Mouse (Mus musculus): ENCODE results near the gene Axin2. TPM values are rescaled to one million over a fixed set of nuclear protein-coding genes. Genes with fewer than 3 reads are reported as not detected.

Axin2 gene
- polyA plus RNA-seq, 1 experiment from 2014 or later: 2.4 TPM

- ATAC-seq (ENCODE audit: insufficient number of reproducible peaks, low FRiP score): peak; percentile 29; the same call in 1 of the 2 replicates
- Histone ChIP-seq H3K4me3 (no peak overlapping the region), H3K9ac (no peak overlapping the region), H3K27ac (ENCODE audit: poor library complexity, severe bottlenecking) (no peak overlapping the region; the same call in 1 of the 2 replicates), H3K4me1 (replicated peaks) (0 out of 2 replicates have a peak, but pooled peaks cover 5% of the 10 kb centered on the region), H3K4me2 (no peak overlapping the region), H3K36me3 (no peaks in the 10 kb centered on the region), H3K27me3 (replicated peaks) (peaks cover 17% of the 10 kb centered on the region), H3K9me3 (replicated peaks) (no peaks in the 10 kb centered on the region)
- WGBS: 52% methylated on average over 12 of the region's 12 CpGs
Measured at GRCm38 (mm10) chr11:108980530-108980929, 60.4 kb downstream of the Axin2 start.

GRCm38 (mm10) chr11:108981012-108981411 lies 60.9 kb downstream of the Axin2 start:
- Histone ChIP-seq H3K9me3 (replicated peaks) (no peaks in the 10 kb centered on the region), H3K4me3 (no peak overlapping the region), H3K4me2 (no peak overlapping the region), H3K4me1 (replicated peaks) (0 out of 2 replicates have a peak, but pooled peaks cover 5% of the 10 kb centered on the region), H3K27ac (ENCODE audit: poor library complexity, severe bottlenecking) (no peak overlapping the region; the same call in 1 of the 2 replicates), H3K36me3 (no peaks in the 10 kb centered on the region), H3K9ac (no peak overlapping the region), H3K27me3 (replicated peaks) (0 out of 2 replicates have a peak, but pooled peaks cover 13% of the 10 kb centered on the region)
- ATAC-seq (ENCODE audit: insufficient number of reproducible peaks, low FRiP score): no peak
- 77% methylated on average over 8 of the region's 8 CpGs for WGBS

- no peaks in the 10 kb centered on the region for H3K9me3 ChIP-seq (replicated peaks)
- 0 out of 2 replicates have a peak, but pooled peaks cover 14% of the 10 kb centered on the region for H3K27me3 ChIP-seq (replicated peaks)
- no peak overlapping the region for H3K9ac ChIP-seq
- no peak for ATAC-seq (ENCODE audit: insufficient number of reproducible peaks, low FRiP score)
- no peak overlapping the region for H3K4me2 ChIP-seq
- no peak overlapping the region for H3K27ac ChIP-seq (ENCODE audit: poor library complexity, severe bottlenecking)
- no peaks in the 10 kb centered on the region for H3K36me3 ChIP-seq
- 0 out of 2 replicates have a peak, but pooled peaks cover 5% of the 10 kb centered on the region for H3K4me1 ChIP-seq (replicated peaks)
- H3K4me3 ChIP-seq: no peak overlapping the region
- WGBS: 82% methylated on average over 7 of the region's 7 CpGs
Measured at GRCm38 (mm10) chr11:108983409-108984064, 63.4 kb downstream of the Axin2 start.

GRCm38 (mm10) chr11:108984711-108985419 lies 64.7 kb downstream of the Axin2 start:
- Histone ChIP-seq H3K4me2 (no peak overlapping the region), H3K4me3 (no peak overlapping the region), H3K27me3 (replicated peaks) (0 out of 2 replicates have a peak, but pooled peaks cover 14% of the 10 kb centered on the region), H3K27ac (ENCODE audit: poor library complexity, severe bottlenecking) (0 out of 2 replicates have a peak overlapping the region, but pooled peaks have one; percentile 1), H3K36me3 (no peaks in the 10 kb centered on the region), H3K9me3 (replicated peaks) (no peaks in the 10 kb centered on the region), H3K4me1 (replicated peaks) (peaks cover 11% of the 10 kb centered on the region), H3K9ac (no peak overlapping the region)
- no peak for ATAC-seq (ENCODE audit: insufficient number of reproducible peaks, low FRiP score)
- WGBS: 59% methylated on average over 5 of the region's 5 CpGs

- Histone ChIP-seq H3K27ac (ENCODE audit: poor library complexity, severe bottlenecking) (no peak overlapping the region), H3K4me3 (no peak overlapping the region), H3K27me3 (replicated peaks) (0 out of 2 replicates have a peak, but pooled peaks cover 14% of the 10 kb centered on the region), H3K9me3 (replicated peaks) (no peaks in the 10 kb centered on the region), H3K4me1 (replicated peaks) (peaks cover 17% of the 10 kb centered on the region), H3K4me2 (no peak overlapping the region), H3K9ac (no peak overlapping the region), H3K36me3 (no peaks in the 10 kb centered on the region)
- 72% methylated on average over 7 of the region's 7 CpGs for WGBS
- ATAC-seq (ENCODE audit: insufficient number of reproducible peaks, low FRiP score): no peak
Measured at GRCm38 (mm10) chr11:108985836-108986235, 65.7 kb downstream of the Axin2 start.

GRCm38 (mm10) chr11:108987226-108987625 lies 67.1 kb downstream of the Axin2 start:
- ATAC-seq (ENCODE audit: insufficient number of reproducible peaks, low FRiP score): no peak
- H3K9me3 ChIP-seq (replicated peaks): no peaks in the 10 kb centered on the region

GRCm38 (mm10) chr11:108987705-108988104 lies 67.6 kb downstream of the Axin2 start:
- Histone ChIP-seq H3K27me3 (replicated peaks) (0 out of 2 replicates have a peak, but pooled peaks cover 8% of the 10 kb centered on the region), H3K9ac (no peak overlapping the region), H3K9me3 (replicated peaks) (no peaks in the 10 kb centered on the region), H3K27ac (ENCODE audit: poor library complexity, severe bottlenecking) (no peak overlapping the region), H3K4me1 (replicated peaks) (peaks cover 17% of the 10 kb centered on the region), H3K4me3 (no peak overlapping the region), H3K4me2 (no peak overlapping the region), H3K36me3 (no peaks in the 10 kb centered on the region)
- 69% methylated on average over 4 of the region's 4 CpGs for WGBS
- ATAC-seq (ENCODE audit: insufficient number of reproducible peaks, low FRiP score): no peak

More at GRCm38 (mm10) chr11:108987226-108987625, 67.1 kb downstream of the Axin2 start:
- Histone ChIP-seq H3K27me3 (replicated peaks) (0 out of 2 replicates have a peak, but pooled peaks cover 10% of the 10 kb centered on the region), H3K4me2 (no peak overlapping the region), H3K4me1 (replicated peaks) (peaks cover 17% of the 10 kb centered on the region), H3K9ac (no peak overlapping the region), H3K27ac (ENCODE audit: poor library complexity, severe bottlenecking) (no peak overlapping the region), H3K4me3 (no peak overlapping the region), H3K36me3 (no peaks in the 10 kb centered on the region)
- WGBS: 70% methylated on average over 3 of the region's 3 CpGs

- H3K27me3 ChIP-seq (replicated peaks): 0 out of 2 replicates have a peak, but pooled peaks cover 5% of the 10 kb centered on the region
- no peak overlapping the region for H3K9ac ChIP-seq
- no peak overlapping the region for H3K4me2 ChIP-seq
- no peaks in the 10 kb centered on the region for H3K9me3 ChIP-seq (replicated peaks)
- H3K27ac ChIP-seq (ENCODE audit: poor library complexity, severe bottlenecking): no peak overlapping the region
- no peak for ATAC-seq (ENCODE audit: insufficient number of reproducible peaks, low FRiP score)
- 88% methylated on average over 6 of the region's 6 CpGs for WGBS
- no peaks in the 10 kb centered on the region for H3K36me3 ChIP-seq
- H3K4me1 ChIP-seq (replicated peaks): peaks cover 17% of the 10 kb centered on the region
- no peak overlapping the region for H3K4me3 ChIP-seq
Measured at GRCm38 (mm10) chr11:108988258-108988657, 68.1 kb downstream of the Axin2 start.

GRCm38 (mm10) chr11:108989940-108990339 lies 69.8 kb downstream of the Axin2 start:
- H3K4me2 ChIP-seq: no peak overlapping the region
- H3K4me3 ChIP-seq: no peak overlapping the region
- no peak overlapping the region; the same call in 1 of the 2 replicates for H3K27ac ChIP-seq (ENCODE audit: poor library complexity, severe bottlenecking)
- no peak overlapping the region for H3K9ac ChIP-seq
- 33% methylated on average over 8 of the region's 8 CpGs for WGBS
- H3K4me1 ChIP-seq (replicated peaks): peaks cover 12% of the 10 kb centered on the region
- H3K9me3 ChIP-seq (replicated peaks): peaks cover 4% of the 10 kb centered on the region; the same call in 1 of the 2 replicates
- no peaks in the 10 kb centered on the region for H3K36me3 ChIP-seq
- H3K27me3 ChIP-seq (replicated peaks): 0 out of 2 replicates have a peak, but pooled peaks cover 5% of the 10 kb centered on the region
- ATAC-seq (ENCODE audit: insufficient number of reproducible peaks, low FRiP score): no peak

- Histone ChIP-seq H3K9me3 (replicated peaks) (peaks cover 4% of the 10 kb centered on the region; the same call in 1 of the 2 replicates), H3K4me1 (replicated peaks) (peaks cover 12% of the 10 kb centered on the region), H3K4me3 (no peak overlapping the region), H3K27ac (ENCODE audit: poor library complexity, severe bottlenecking) (no peak overlapping the region), H3K9ac (no peak overlapping the region), H3K4me2 (no peak overlapping the region), H3K36me3 (no peaks in the 10 kb centered on the region), H3K27me3 (replicated peaks) (no peaks in the 10 kb centered on the region)
- 94% methylated on average over 6 of the region's 6 CpGs for WGBS
- ATAC-seq (ENCODE audit: insufficient number of reproducible peaks, low FRiP score): no peak
Measured at GRCm38 (mm10) chr11:108993414-108993813, 73.3 kb downstream of the Axin2 start.

Measured in heart, embryonic 12.5 days (tissue).